Comparison of ENCODE assay signal across 15 mouse cellular contexts in genomic region chr4:45674291-45674690, GRCm38 (mm10).
"Had no signal": no experiment of that assay in that cellular context is flagged by ENCODE, and none has a peak within 500 bp of the region (broad histone marks: within the 10 kb centered on the region; RNA-seq: fewer than 3 reads in every experiment).

No protein-coding gene starts in this region.

- H3K36me3 ChIP-seq: liver, embryonic 15.5 days; lung, embryonic 15.5 days; midbrain, embryonic 13.5 days; midbrain, embryonic 15.5 days; neural tube, embryonic 12.5 days had no signal

- H3K4me1 ChIP-seq: liver, embryonic 15.5 days; lung, embryonic 15.5 days; megakaryocyte, embryonic 14.5 days had no signal

- H3K27ac ChIP-seq: liver, embryonic 15.5 days; lung, embryonic 15.5 days; macrophage; midbrain, embryonic 15.5 days; neural tube, embryonic 12.5 days had no signal

- DNase-seq: liver, postnatal 0 days; lung, adult 2 months; lung, postnatal 14 days; lung, postnatal 36 days; right cerebral cortex, postnatal 14 days; thymus, adult 18-20 months; thymus, postnatal 14 days; thymus, postnatal 36 days had no signal

- H3K4me3 ChIP-seq: liver, embryonic 15.5 days; lung, embryonic 15.5 days; megakaryocyte, embryonic 14.5 days; midbrain, embryonic 13.5 days; midbrain, embryonic 15.5 days; neural tube, embryonic 12.5 days had no signal

- H3K9me3 ChIP-seq: liver, embryonic 15.5 days; lung, embryonic 15.5 days; megakaryocyte, embryonic 14.5 days; midbrain, embryonic 13.5 days; midbrain, embryonic 15.5 days; neural tube, embryonic 12.5 days had no signal

- H3K27me3 ChIP-seq: lung, embryonic 15.5 days; midbrain, embryonic 15.5 days; neural tube, embryonic 12.5 days had no signal
